8 mouse cellular contexts compared by ENCODE assay signal in genomic region chr11:119055571-119056131, GRCm38 (mm10). TPM values are rescaled to one million over a fixed set of nuclear protein-coding genes. Genes with fewer than 3 reads are reported as not detected.
DNase-seq lines count a peak whose midpoint lies in the region; ATAC-seq lines count a peak whose summit lies in the region.

No protein-coding gene starts in this region.

- no peak for ATAC-seq in cerebellum, adult (ENCODE audit: insufficient number of reproducible peaks, low FRiP score, low TSS enrichment)

- DNase-seq in cerebellum, postnatal 10 days = peak; percentile 49 to 55
- DNase-seq in ovary, postnatal 36 days (ENCODE audit: low spot score) = peak; percentile 39
- DNase-seq in ovary, adult 18-20 months (ENCODE audit: low spot score) = no peak
- peak; percentile 53 for DNase-seq in induced T-regulatory cell, adult 2 months (ENCODE audit: low read depth)
- DNase-seq in naive thymus-derived CD4-positive, alpha-beta T cell, adult 2 months (ENCODE audit: low read depth) = peak; percentile 55
- DNase-seq in layer of hippocampus, postnatal 14 days (ENCODE audit: low spot score in 2 of 2) = no peak
- no peak for DNase-seq in frontal cortex, postnatal 10 days (ENCODE audit: low spot score in 2 of 2)

RNA-seq across cellular contexts. Expression of gene Cbx8, which starts 14.9 kb away (rescaled TPM):
- 10 to 100 TPM; 15.0 to 15.2 TPM for total RNA-seq in layer of hippocampus, postnatal 14 days (2021)

RNA-seq across cellular contexts. Expression of gene Cbx4, which starts 30.4 kb away (rescaled TPM):
- total RNA-seq in layer of hippocampus, postnatal 14 days (2021) = 10 to 100 TPM; 59.1 to 59.4 TPM

RNA-seq across cellular contexts. Expression of gene Cbx2, which starts 32.9 kb away (rescaled TPM):
- total RNA-seq in layer of hippocampus, postnatal 14 days (2021) = 1 to 10 TPM; 3.6 to 4.2 TPM

Comparison
In these comparisons a context has a peak if more than half of its experiments do, and no peak if none do; other contexts are left out.
1. DNase-seq: peak in cerebellum, postnatal 10 days (2 of 2), ovary, postnatal 36 days (single experiment), induced T-regulatory cell, adult 2 months (single experiment) and naive thymus-derived CD4-positive, alpha-beta T cell, adult 2 months (single experiment); none in ovary, adult 18-20 months (single experiment), layer of hippocampus, postnatal 14 days (0 of 2) and frontal cortex, postnatal 10 days (0 of 2).